Mouse (Mus musculus) intestine, embryonic 14.5 days (tissue): ENCODE results near the gene Hist2h2ab. TPM values are rescaled to one million over a fixed set of nuclear protein-coding genes. Genes with fewer than 3 reads are reported as not detected.
"Not testable (repeated sequence)": the region's sequence is repeated elsewhere in the genome, so short reads cannot be mapped to it uniquely, and the experiment has no call there.

Source experiments
- ATAC-seq: fragments of 200-750 bp; cut with Nextera tagmentation; replicated peaks from 2 replicates; pipeline ENCODE4 v1.8.0; 2017; ENCODE audit warnings: low read depth, moderate number of reproducible peaks, moderate TSS enrichment, moderate library complexity; ENCODE audit not compliant: low FRiP score, low TSS enrichment
- DNase-seq: peaks from one replicate; pipeline ENCODE4 v3.0.0-alpha.2; 2018; ENCODE audit warnings: low spot score
- H3K27ac ChIP-seq: fragments of 300-500 bp; sonication (generic); 2 replicates; pipeline ENCODE4 v1.5.1; 2014; ENCODE audit warnings: low read depth, mild to moderate bottlenecking, control low read depth
- H3K27me3 ChIP-seq: fragments of 300-500 bp; sonication (generic); replicated peaks from 2 replicates; pipeline ENCODE4 v1.6.1; 2014; ENCODE audit warnings: low read length, control low read depth; ENCODE audit not compliant: control insufficient read depth, insufficient read depth
- H3K36me3 ChIP-seq: fragments of 300-500 bp; sonication (generic); 2 replicates; pipeline ENCODE4 v1.6.1; 2014; ENCODE audit warnings: low read length, control low read depth; ENCODE audit not compliant: control insufficient read depth, insufficient read depth
- H3K4me1 ChIP-seq: fragments of 300-500 bp; sonication (generic); replicated peaks from 2 replicates; pipeline ENCODE4 v1.6.1; 2014; ENCODE audit warnings: low read length, control low read depth, mixed read lengths; ENCODE audit not compliant: control insufficient read depth, insufficient read depth
- H3K4me2 ChIP-seq: fragments of 300-500 bp; sonication (generic); 2 replicates; pipeline ENCODE4 v1.6.1; 2014; ENCODE audit warnings: low read length
- H3K4me3 ChIP-seq: fragments of 300-500 bp; sonication (generic); 2 replicates; pipeline ENCODE4 v1.5.1; 2014; ENCODE audit warnings: low read depth, low read length, control low read depth, mixed read lengths
- H3K9ac ChIP-seq: fragments of 300-500 bp; sonication (generic); 2 replicates; pipeline ENCODE4 v1.6.1; 2014; ENCODE audit warnings: mild to moderate bottlenecking, low read length
- H3K9me3 ChIP-seq: fragments of 300-500 bp; sonication (generic); 2 replicates; pipeline ENCODE4 v1.6.1; 2016; ENCODE audit warnings: low read length, control low read depth; ENCODE audit not compliant: control insufficient read depth
- WGBS: fragments of 180-500 bp; shearing (Covaris S2); extraction: QIAGEN DNeasy Blood & Tissue Kit; methylation state at CpG from one replicate; pipeline ENCODE4 v1.1.7; 2014; 5-methylcytosine and 5-hydroxymethylcytosine counted together
- microRNA-seq: library from miRNA; unstranded; fragments of <30 nt; microRNA quantifications from one replicate; pipeline ENCODE4, GENCODE M21; 2016
- polyA plus RNA-seq: library from polyadenylated mRNA; unstranded; fragments of >200 nt; fragmentation: Nextera tagmentation; extraction: Ambion mirVana; gene quantifications from 2 replicates; pipeline ENCODE4 v1.2.1, GENCODE M21; 2014

The Hist2h2ab gene
- polyA plus RNA-seq, 1 experiment from 2014 or later, result 1.3 TPM

GRCm38 (mm10) chr3:96268051-96268775 lies 48.5 kb downstream of the Hist2h2ab start, which contains the start of gene Hist2h3b:
Gene Hist2h3b (plus strand): TSS chr3:96268654.
- H3K9ac ChIP-seq, result peak within 1 kb of the TSS; percentile 82
- H3K27me3 ChIP-seq, result no peaks in the 10 kb centered on the region
- H3K4me2 ChIP-seq, result peak within 1 kb of the TSS; percentile 90
- ATAC-seq, result peak; percentile 56; the same call in 1 of the 2 replicates
- H3K9me3 ChIP-seq, result no peaks in the 10 kb centered on the region
- 20% methylated on average over 27 of the region's 30 CpGs for WGBS
- H3K27ac ChIP-seq, result peak within 1 kb of the TSS; percentile 98
- H3K4me3 ChIP-seq, result peak within 1 kb of the TSS; percentile 58
- peak; percentile 89 for DNase-seq
- no peaks in the 10 kb centered on the region for H3K36me3 ChIP-seq
- peaks cover 21% of the 10 kb centered on the region for H3K4me1 ChIP-seq

- 0% methylated on average over 9 of the region's 44 CpGs for WGBS
- H3K36me3 ChIP-seq, H3K27me3 ChIP-seq, H3K9me3 ChIP-seq: not testable (repeated sequence)
- Histone ChIP-seq H3K4me3 (peak overlapping the region; percentile 58), H3K4me2 (peak overlapping the region; percentile 90), H3K9ac (peak overlapping the region; percentile 82), H3K4me1 (peaks cover 19% of the 10 kb centered on the region), H3K27ac (peak overlapping the region; percentile 98)
- DNase-seq, result peak; percentile 72
- ATAC-seq, result peak; percentile 46; the same call in 1 of the 2 replicates
Measured at GRCm38 (mm10) chr3:96268776-96269378, 49.2 kb downstream of the Hist2h2ab start.

Small RNAs within 50 kb of the gene (microRNA-seq; reads per million reads assigned to microRNA genes)
- not detected for gene Gm44492
- not detected for gene Gm47311
- not detected for gene Gm47313

Other genes starting within 250 kb of the Hist2h2ab start
- 33.3 and 35.0 TPM in 2 replicates for gene Plekho1, start 223.9 kb upstream of the Hist2h2ab start, polyA plus RNA-seq
- gene Vps45, start 161.4 kb upstream of the Hist2h2ab start, polyA plus RNA-seq, result 20.6 and 25.8 TPM in 2 replicates
- 14.0 and 14.8 TPM in 2 replicates for gene Otud7b, start 115.3 kb upstream of the Hist2h2ab start, polyA plus RNA-seq
- 27.7 and 28.8 TPM in 2 replicates for gene Mtmr11, start 57.9 kb upstream of the Hist2h2ab start, polyA plus RNA-seq
- gene Sf3b4, start 47.5 kb upstream of the Hist2h2ab start, polyA plus RNA-seq, result 184 and 195 TPM in 2 replicates
- gene Sv2a, start 38.7 kb upstream of the Hist2h2ab start, polyA plus RNA-seq, result 6.5 and 8.3 TPM in 2 replicates
- 74.2 and 79.5 TPM in 2 replicates for gene Bola1, start 156 bp upstream of the Hist2h2ab start, polyA plus RNA-seq
- 7.9 and 9.7 TPM in 2 replicates for gene Hist2h2ac, start 1.0 kb downstream of the Hist2h2ab start, polyA plus RNA-seq
- 7.3 and 7.6 TPM in 2 replicates for gene Hist2h2be, start 1.3 kb downstream of the Hist2h2ab start, polyA plus RNA-seq
- gene Hist2h3c2, start 19.3 kb downstream of the Hist2h2ab start, polyA plus RNA-seq, result 8.3 and 8.7 TPM in 2 replicates
- 33.3 and 45.5 TPM in 2 replicates for gene Hist2h2aa2, start 20.4 kb downstream of the Hist2h2ab start, polyA plus RNA-seq
- gene Hist2h2aa1, start 25.6 kb downstream of the Hist2h2ab start, polyA plus RNA-seq, result 16.3 and 23.3 TPM in 2 replicates
- 0.56 and 2.0 TPM in 2 replicates for gene Hist2h3c1, start 26.8 kb downstream of the Hist2h2ab start, polyA plus RNA-seq
- 11.1 and 14.2 TPM in 2 replicates for gene Hist2h4, start 43.4 kb downstream of the Hist2h2ab start, polyA plus RNA-seq
- gene Hist2h3b, start 48.8 kb downstream of the Hist2h2ab start, polyA plus RNA-seq, result 77.9 and 79.1 TPM in 2 replicates
- gene Hist2h2bb, start 49.9 kb downstream of the Hist2h2ab start, polyA plus RNA-seq, result 20.1 and 22.0 TPM in 2 replicates
- 3.4 TPM in 2 replicates for gene Fcgr1, start 74.1 kb downstream of the Hist2h2ab start, polyA plus RNA-seq
- not detected in 2 replicates for gene BC107364, start 232.4 kb downstream of the Hist2h2ab start, polyA plus RNA-seq